Mouse (Mus musculus) myocyte (in vitro differentiated cells): ENCODE measurements around the gene Ryr1. TPM values are rescaled to one million over a fixed set of nuclear protein-coding genes. Genes with fewer than 3 reads are reported as not detected.

Experiments used
- H3K27me3 ChIP-seq: one replicate; pipeline ENCODE4 v1.6.1; 2011; ENCODE audit not compliant: control insufficient read depth, insufficient read depth, insufficient read length
- H3K36me3 ChIP-seq: one replicate; pipeline ENCODE4 v1.6.1; 2011; ENCODE audit not compliant: control insufficient read depth, insufficient read depth
- H3K4me2 ChIP-seq: one replicate; pipeline ENCODE4 v1.6.1; 2011; ENCODE audit warnings: low read depth, control low read depth
- H3K4me3 ChIP-seq: one replicate; pipeline ENCODE4 v1.5.1; 2011; ENCODE audit warnings: mild to moderate bottlenecking, control low read depth, moderate library complexity
- H3K79me2 ChIP-seq: one replicate; pipeline ENCODE4 v1.6.1; 2011; ENCODE audit not compliant: control insufficient read depth, insufficient read depth
- H3ac ChIP-seq: one replicate; pipeline ENCODE4 v1.6.1; 2011; ENCODE audit not compliant: control insufficient read depth, insufficient read length
- CEBPB ChIP-seq: IDR thresholded peaks from 2 replicates; pipeline ENCODE4 v1.6.1; 2011; ENCODE audit warnings: mild to moderate bottlenecking, moderate library complexity; ENCODE audit not compliant: poor library complexity, insufficient read depth, severe bottlenecking
- E2F4 ChIP-seq: IDR thresholded peaks from one replicate; pipeline ENCODE4 v1.6.1; 2011; ENCODE audit warnings: mild to moderate bottlenecking, control low read depth, moderate library complexity; ENCODE audit not compliant: insufficient read depth
- MAX ChIP-seq: IDR thresholded peaks from one replicate; pipeline ENCODE4 v1.6.1; 2011; ENCODE audit warnings: low read depth, mild to moderate bottlenecking, control low read depth
- MYOD1 ChIP-seq, 3 experiments: IDR thresholded peaks; one replicate each; pipeline ENCODE4 v1.6.1; 2011; ENCODE audit warnings: control low read depth in 2 of 3, low read depth in 2 of 3, mild to moderate bottlenecking in 2 of 3, moderate library complexity in 1 of 3; ENCODE audit not compliant: insufficient read length in 2 of 3, control insufficient read depth in 1 of 3
- MYOG ChIP-seq, 3 experiments: IDR thresholded peaks; one replicate each; pipeline ENCODE4 v1.6.1; 2011; ENCODE audit warnings: control low read depth in 2 of 3, low read depth in 2 of 3, mild to moderate bottlenecking in 2 of 3; ENCODE audit not compliant: insufficient read length in 2 of 3, control insufficient read depth in 1 of 3, insufficient read depth in 1 of 3
- POLR2A ChIP-seq: IDR thresholded peaks from one replicate; pipeline ENCODE4 v1.6.1; 2011; ENCODE audit warnings: low read depth, mild to moderate bottlenecking, control low read depth, moderate library complexity; ENCODE audit not compliant: insufficient read length
- POLR2AphosphoS2 ChIP-seq: IDR thresholded peaks from one replicate; pipeline ENCODE4 v1.6.1; 2011; ENCODE audit warnings: low read depth, control low read depth; ENCODE audit not compliant: insufficient read length
- REST ChIP-seq: IDR thresholded peaks from one replicate; pipeline ENCODE4 v1.6.1; 2011; ENCODE audit warnings: mild to moderate bottlenecking, control low read depth, moderate library complexity; ENCODE audit not compliant: insufficient read depth, insufficient read length
- SRF ChIP-seq: IDR thresholded peaks from one replicate; pipeline ENCODE4 v1.6.1; 2011; ENCODE audit warnings: low read depth; ENCODE audit not compliant: control insufficient read depth, insufficient read length
- TCF12 ChIP-seq: IDR thresholded peaks from one replicate; pipeline ENCODE4 v1.6.1; 2011; ENCODE audit warnings: mild to moderate bottlenecking, control low read depth; ENCODE audit not compliant: poor library complexity, insufficient read depth, severe bottlenecking
- TCF3 ChIP-seq: IDR thresholded peaks from one replicate; pipeline ENCODE4 v1.6.1; 2011; ENCODE audit warnings: low read depth, control low read depth; ENCODE audit not compliant: insufficient read length
- USF1 ChIP-seq: IDR thresholded peaks from one replicate; pipeline ENCODE4 v1.6.1; 2011; ENCODE audit warnings: low read depth, mild to moderate bottlenecking, control low read depth, moderate library complexity
- polyA plus RNA-seq: library from polyadenylated mRNA; unstranded; fragments of >200 nt; fragmentation: generic; extraction: Trizol; gene quantifications from one replicate; pipeline ENCODE4 v1.2.1, GENCODE M21; 2012; ENCODE audit warnings: missing spikeins

Ryr1 gene
- polyA plus RNA-seq, 1 experiment = 73.1 TPM

DNA sequence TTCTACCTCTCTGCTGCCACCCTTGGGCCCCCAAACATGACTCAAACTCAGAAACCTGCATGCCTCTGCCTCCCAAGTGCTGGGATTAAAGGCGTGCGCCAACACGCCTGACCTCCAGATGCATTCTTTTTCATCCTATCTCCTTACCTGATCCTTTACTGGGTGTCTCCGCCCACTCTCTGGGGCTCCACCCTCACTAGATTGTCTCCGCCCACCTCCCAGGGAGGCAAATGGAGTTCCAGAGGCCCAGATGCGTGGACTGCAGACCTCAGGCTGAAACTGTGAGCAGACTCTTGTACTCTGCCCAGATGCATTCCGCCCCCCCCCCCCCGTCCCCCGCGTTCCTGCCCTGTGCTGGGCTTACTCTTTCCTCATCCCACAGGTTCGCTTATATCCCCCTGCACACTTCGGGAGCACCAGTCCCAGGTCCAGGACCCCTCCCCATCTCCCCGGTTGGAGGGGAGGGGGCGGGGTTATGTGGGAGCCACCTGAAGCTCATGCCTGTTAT lies 134.2 kb downstream of the Ryr1 start:
- Histone ChIP-seq H3K4me3 (no peak overlapping the region), H3K27me3 (peaks cover 17% of the 10 kb centered on the region), H3K36me3 (no peaks in the 10 kb centered on the region), H3K4me2 (no peak overlapping the region), H3K79me2 (no peaks in the 10 kb centered on the region), H3ac (no peak overlapping the region)
- no peak for TF ChIP-seq USF1
- no peak for TF ChIP-seq TCF3
- TF ChIP-seq POLR2A = no peak
- TF ChIP-seq SRF = no peak
- no peak for TF ChIP-seq MAX
- no peak for TF ChIP-seq MYOG (IDR thresholded peaks at IDR 0.05; ENCODE audit: control insufficient read depth in 1 of 3, insufficient read depth in 1 of 3, insufficient read length in 2 of 3, low read depth in 2 of 3)
- no peak for TF ChIP-seq CEBPB
- no peak for TF ChIP-seq MYOD1 (IDR thresholded peaks at IDR 0.05; ENCODE audit: control insufficient read depth in 1 of 3, insufficient read length in 2 of 3, low read depth in 2 of 3)
- TF ChIP-seq POLR2AphosphoS2 = no peak
- no peak for TF ChIP-seq REST
- TF ChIP-seq E2F4 = no peak
- TF ChIP-seq TCF12 = no peak

DNA sequence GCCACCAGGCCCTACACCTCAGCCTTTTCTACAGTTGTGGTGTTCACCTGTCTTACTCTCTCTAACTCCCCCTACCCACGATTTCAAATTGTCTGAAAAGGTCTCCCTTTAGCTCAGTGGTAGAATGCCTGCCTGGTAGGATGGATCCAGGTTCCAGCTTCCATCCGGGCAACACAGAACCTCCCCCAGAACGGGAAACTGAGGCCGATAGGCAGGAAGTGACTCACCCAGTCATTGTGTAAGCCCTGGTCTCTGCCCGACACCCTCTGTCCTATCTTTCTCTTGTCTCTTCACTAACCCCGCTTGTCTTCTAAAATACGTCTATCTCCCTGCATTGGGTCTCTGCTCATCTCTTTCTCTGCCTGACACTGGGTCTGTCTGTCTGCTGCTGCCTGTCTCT lies 139.8 kb downstream of the Ryr1 start:
- peaks cover 6% of the 10 kb centered on the region for H3K27me3 ChIP-seq
- no peaks in the 10 kb centered on the region for H3K36me3 ChIP-seq
- H3K4me2 ChIP-seq = no peak overlapping the region
- H3K79me2 ChIP-seq = peaks cover 14% of the 10 kb centered on the region
- no peak overlapping the region for H3ac ChIP-seq
- TF ChIP-seq POLR2AphosphoS2 (no peak), SRF (no peak), MAX (no peak), MYOD1 (IDR thresholded peaks at IDR 0.05; ENCODE audit: control insufficient read depth in 1 of 3, insufficient read length in 2 of 3, low read depth in 2 of 3) (no peak), CEBPB (no peak), MYOG (IDR thresholded peaks at IDR 0.05; ENCODE audit: control insufficient read depth in 1 of 3, insufficient read depth in 1 of 3, insufficient read length in 2 of 3, low read depth in 2 of 3) (no peak), USF1 (no peak), E2F4 (no peak), TCF12 (no peak), TCF3 (no peak), POLR2A (no peak), REST (no peak)
- no peak overlapping the region for H3K4me3 ChIP-seq

DNA sequence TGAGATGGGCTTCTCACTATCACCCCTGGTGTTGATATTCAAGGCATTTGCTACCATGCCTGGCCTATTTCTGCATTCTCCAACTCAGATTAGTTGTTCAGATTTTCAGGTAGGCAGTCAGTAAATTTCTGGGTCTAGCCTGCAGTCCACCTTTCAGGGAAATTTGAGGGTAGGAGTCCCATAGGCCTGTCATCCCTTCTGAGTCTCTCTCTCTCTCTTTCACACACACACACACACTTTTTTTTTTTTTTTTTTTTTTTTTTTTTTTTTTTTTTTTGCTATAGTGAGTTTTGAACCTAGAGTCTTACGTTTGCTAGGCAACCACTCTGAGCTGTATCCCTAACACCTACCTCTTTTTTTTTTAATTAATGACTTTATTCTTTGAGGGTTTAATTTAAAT lies 140.5 kb downstream of the Ryr1 start:
- Histone ChIP-seq H3K4me2 (no peak overlapping the region), H3K79me2 (peaks cover 15% of the 10 kb centered on the region), H3K4me3 (no peak overlapping the region), H3K27me3 (peaks cover 4% of the 10 kb centered on the region), H3K36me3 (no peaks in the 10 kb centered on the region), H3ac (no peak overlapping the region)
- TF ChIP-seq CEBPB = no peak
- TF ChIP-seq REST = no peak
- TF ChIP-seq E2F4 = no peak
- TF ChIP-seq POLR2A = no peak
- TF ChIP-seq MYOD1 (IDR thresholded peaks at IDR 0.05; ENCODE audit: control insufficient read depth in 1 of 3, insufficient read length in 2 of 3, low read depth in 2 of 3) = no peak
- no peak for TF ChIP-seq POLR2AphosphoS2
- TF ChIP-seq USF1 = no peak
- TF ChIP-seq MAX = no peak
- TF ChIP-seq TCF3 = no peak
- TF ChIP-seq SRF = no peak
- TF ChIP-seq MYOG (IDR thresholded peaks at IDR 0.05; ENCODE audit: control insufficient read depth in 1 of 3, insufficient read depth in 1 of 3, insufficient read length in 2 of 3, low read depth in 2 of 3) = no peak
- no peak for TF ChIP-seq TCF12

DNA sequence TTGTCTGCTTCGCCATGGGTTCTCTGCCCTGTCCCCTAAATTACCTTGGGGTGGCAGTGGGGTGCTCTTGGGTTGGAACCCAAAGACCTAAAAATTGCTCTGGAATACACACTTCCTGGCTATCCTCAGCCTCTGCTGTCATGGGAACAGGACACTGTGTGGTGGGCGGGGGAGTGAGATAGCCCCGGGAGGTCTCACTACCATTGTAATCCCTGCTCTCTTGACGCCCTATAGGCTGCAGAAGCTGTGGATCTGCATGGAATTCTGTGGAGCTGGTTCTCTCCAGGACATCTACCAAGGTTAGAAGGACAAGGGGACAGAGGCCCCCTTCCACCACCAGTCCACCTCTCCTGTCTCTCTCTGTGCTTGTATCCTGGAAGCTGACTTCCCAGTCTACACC lies 141.1 kb downstream of the Ryr1 start:
- no peak overlapping the region for H3ac ChIP-seq
- H3K36me3 ChIP-seq = peaks cover 4% of the 10 kb centered on the region
- no peaks in the 10 kb centered on the region for H3K27me3 ChIP-seq
- TF ChIP-seq E2F4 (no peak), MAX (no peak)
- no peak overlapping the region for H3K4me3 ChIP-seq
- H3K79me2 ChIP-seq = peaks cover 15% of the 10 kb centered on the region
- H3K4me2 ChIP-seq = no peak overlapping the region

DNA sequence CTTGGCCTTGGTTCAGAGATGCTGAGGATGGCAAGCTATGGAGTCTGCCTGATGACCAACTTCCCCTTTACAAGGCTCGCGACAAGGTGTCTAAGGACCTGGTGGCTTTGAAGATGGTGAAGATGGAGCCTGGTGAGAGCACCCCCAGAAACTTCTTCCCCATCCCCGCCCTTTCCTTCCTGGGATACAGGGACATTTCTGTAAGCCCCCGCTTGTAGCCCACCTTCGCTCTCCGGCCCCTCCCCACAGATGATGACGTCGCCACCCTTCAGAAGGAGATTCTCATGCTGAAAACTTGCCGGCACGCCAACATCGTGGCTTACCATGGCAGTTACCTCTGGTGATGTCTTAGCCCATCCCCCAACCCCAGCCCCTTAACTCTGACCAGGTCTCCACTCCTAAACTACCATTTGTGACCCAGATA lies 141.8 kb downstream of the Ryr1 start:
- Histone ChIP-seq H3K36me3 (peaks cover 4% of the 10 kb centered on the region), H3K4me2 (no peak overlapping the region), H3K4me3 (no peak overlapping the region), H3K79me2 (peaks cover 15% of the 10 kb centered on the region), H3ac (no peak overlapping the region), H3K27me3 (no peaks in the 10 kb centered on the region)
- TF ChIP-seq TCF12 (no peak), REST (no peak), MYOG (IDR thresholded peaks at IDR 0.05; ENCODE audit: control insufficient read depth in 1 of 3, insufficient read depth in 1 of 3, insufficient read length in 2 of 3, low read depth in 2 of 3) (no peak), MAX (no peak), USF1 (no peak), E2F4 (no peak), SRF (no peak), MYOD1 (IDR thresholded peaks at IDR 0.05; ENCODE audit: control insufficient read depth in 1 of 3, insufficient read length in 2 of 3, low read depth in 2 of 3) (no peak), CEBPB (no peak), TCF3 (no peak), POLR2A (no peak), POLR2AphosphoS2 (no peak)
